Comparison of ENCODE assay signal across 8 mouse cellular contexts in genomic region chr8:45999784-46000705, GRCm38 (mm10). TPM values are rescaled to one million over a fixed set of nuclear protein-coding genes. Genes with fewer than 3 reads are reported as not detected.
DNase-seq lines count a peak whose midpoint lies in the region; ATAC-seq lines count a peak whose summit lies in the region.

No protein-coding gene starts in this region.

- peak overlapping the region; percentile 57 for H3K4me3 ChIP-seq in hindbrain, embryonic 15.5 days

- no peaks in the 10 kb centered on the region for H3K27me3 ChIP-seq in hindbrain, embryonic 15.5 days

- H3K4me1 ChIP-seq in hindbrain, embryonic 15.5 days (replicated peaks): peaks cover 13% of the 10 kb centered on the region

- peak overlapping the region; percentile 82 for H3K4me2 ChIP-seq in hindbrain, embryonic 15.5 days

- peak; percentile 99 for ATAC-seq in hindbrain, embryonic 15.5 days (ENCODE audit: low FRiP score, low read depth)

- H3K9ac ChIP-seq in hindbrain, embryonic 15.5 days: peak overlapping the region; percentile 73

- peak overlapping the region; percentile 98 for H3K27ac ChIP-seq in hindbrain, embryonic 15.5 days (replicated peaks)

- no peaks in the 10 kb centered on the region for H3K9me3 ChIP-seq in hindbrain, embryonic 15.5 days

- DNase-seq in R1 (ENCODE audit: low read depth, low spot score): peak; percentile 97
- peak; percentile 100 for DNase-seq in cerebellum, postnatal 25 days
- DNase-seq in frontal cortex, postnatal 25 days (ENCODE audit: low spot score in 2 of 2): peak; percentile 95 to 98
- DNase-seq in left cerebral cortex, adult 11 months (ENCODE audit: low spot score): peak; percentile 97
- peak; percentile 99 for DNase-seq in lung, postnatal 4 days
- peak; percentile 97 for DNase-seq in retina, postnatal 7 days (ENCODE audit: low read depth, low spot score)
- DNase-seq in urinary bladder, adult 2 months (ENCODE audit: low spot score): peak; percentile 97

- peaks cover 21% of the 10 kb centered on the region for H3K36me3 ChIP-seq in hindbrain, embryonic 15.5 days

- 4% methylated on average over 53 of the region's 55 CpGs for WGBS in hindbrain, embryonic 15.5 days

RNA-seq across cellular contexts. Expression of gene Lrp2bp, which starts 0.9 kb away (rescaled TPM):
- polyA plus RNA-seq in hindbrain, embryonic 15.5 days (2015; fragmentation: Nextera tagmentation; extraction: Ambion mirVana): 0.43 and 0.51 TPM in 2 replicates
- polyA plus RNA-seq in urinary bladder, adult 2 months (2012; rRNA removed): 0.21 and 0.44 TPM in 2 replicates

RNA-seq across cellular contexts. Expression of gene Ankrd37, which starts 5.5 kb away (rescaled TPM):
- 38.4 and 45.2 TPM in 2 replicates for polyA plus RNA-seq in hindbrain, embryonic 15.5 days (2015; fragmentation: Nextera tagmentation; extraction: Ambion mirVana)
- 6.2 and 6.8 TPM in 2 replicates for polyA plus RNA-seq in urinary bladder, adult 2 months (2012; rRNA removed)

RNA-seq across cellular contexts. Expression of gene Ufsp2, which starts 24.7 kb away (rescaled TPM):
- polyA plus RNA-seq in hindbrain, embryonic 15.5 days (2015; fragmentation: Nextera tagmentation; extraction: Ambion mirVana): 66.9 and 69.8 TPM in 2 replicates
- 51.4 and 57.1 TPM in 2 replicates for polyA plus RNA-seq in urinary bladder, adult 2 months (2012; rRNA removed)

RNA-seq across cellular contexts. Expression of gene 1700029J07Rik, which starts 25.0 kb away (rescaled TPM):
- polyA plus RNA-seq in hindbrain, embryonic 15.5 days (2015; fragmentation: Nextera tagmentation; extraction: Ambion mirVana): 5.7 and 6.1 TPM in 2 replicates
- polyA plus RNA-seq in urinary bladder, adult 2 months (2012; rRNA removed): 8.5 and 11.2 TPM in 2 replicates

Comparison
In these comparisons a context has a peak if more than half of its experiments do, and no peak if none do; other contexts are left out.
1. Peak in every context shown above with its lines: DNase-seq, ATAC-seq, H3K4me3 ChIP-seq and H3K27ac ChIP-seq.